Mouse (Mus musculus): ENCODE measurements around the gene Urb2.
"Not testable (repeated sequence)": the region's sequence is repeated elsewhere in the genome, so short reads cannot be mapped to it uniquely, and the experiment has no call there.

Gene Urb2

GRCm38 (mm10) chr8:124014299-124014698 lies 7.0 kb upstream of the Urb2 start:
- DNase-seq (ENCODE audit: extremely low read depth, low read depth) = not testable (repeated sequence)

- no peak for DNase-seq (ENCODE audit: extremely low read depth, low read depth)
Measured at GRCm38 (mm10) chr8:124014751-124015150, 6.6 kb upstream of the Urb2 start.

GRCm38 (mm10) chr8:124019782-124020181 lies 1.5 kb upstream of the Urb2 start:
- peak; percentile 63 for DNase-seq (ENCODE audit: extremely low read depth, low read depth)

- DNase-seq (ENCODE audit: extremely low read depth, low read depth) = no peak
Measured at GRCm38 (mm10) chr8:124020439-124021236, 670 bp upstream of the Urb2 start.

- DNase-seq (ENCODE audit: extremely low read depth, low read depth) = not testable (repeated sequence)
Measured at GRCm38 (mm10) chr8:124026265-124026664, 5.0 kb downstream of the Urb2 start.

- no peak for DNase-seq (ENCODE audit: extremely low read depth, low read depth)
Measured at GRCm38 (mm10) chr8:124027831-124028230, 6.5 kb downstream of the Urb2 start.

GRCm38 (mm10) chr8:124033400-124033799 lies 12.1 kb downstream of the Urb2 start:
- DNase-seq (ENCODE audit: extremely low read depth, low read depth) = no peak

GRCm38 (mm10) chr8:124038121-124038520 lies 16.8 kb downstream of the Urb2 start:
- DNase-seq (ENCODE audit: extremely low read depth, low read depth) = no peak

GRCm38 (mm10) chr8:124039351-124039750 lies 18.0 kb downstream of the Urb2 start:
- DNase-seq (ENCODE audit: extremely low read depth, low read depth) = no peak

GRCm38 (mm10) chr8:124042201-124042600 lies 20.9 kb downstream of the Urb2 start:
- no peak for DNase-seq (ENCODE audit: extremely low read depth, low read depth)

GRCm38 (mm10) chr8:124044421-124044820 lies 23.1 kb downstream of the Urb2 start:
- DNase-seq (ENCODE audit: extremely low read depth, low read depth) = no peak

GRCm38 (mm10) chr8:124044931-124045330 lies 23.6 kb downstream of the Urb2 start:
- DNase-seq (ENCODE audit: extremely low read depth, low read depth) = no peak

GRCm38 (mm10) chr8:124045856-124046255 lies 24.5 kb downstream of the Urb2 start:
- DNase-seq (ENCODE audit: extremely low read depth, low read depth) = no peak

- DNase-seq (ENCODE audit: extremely low read depth, low read depth) = no peak
Measured at GRCm38 (mm10) chr8:124052110-124052509, 30.8 kb downstream of the Urb2 start.

GRCm38 (mm10) chr8:124052568-124052967 lies 31.3 kb downstream of the Urb2 start:
- DNase-seq (ENCODE audit: extremely low read depth, low read depth) = no peak

GRCm38 (mm10) chr8:124056832-124057655 lies 35.7 kb downstream of the Urb2 start:
- no peak for DNase-seq (ENCODE audit: extremely low read depth, low read depth)

GRCm38 (mm10) chr8:124066325-124067058 lies 45.2 kb downstream of the Urb2 start:
- no peak for DNase-seq (ENCODE audit: extremely low read depth, low read depth)

GRCm38 (mm10) chr8:124067059-124067750 lies 45.9 kb downstream of the Urb2 start:
- DNase-seq (ENCODE audit: extremely low read depth, low read depth) = no peak

GRCm38 (mm10) chr8:124070363-124071324 lies 49.3 kb downstream of the Urb2 start:
- no peak for DNase-seq (ENCODE audit: extremely low read depth, low read depth)

GRCm38 (mm10) chr8:124075977-124076376 lies 54.7 kb downstream of the Urb2 start:
- DNase-seq (ENCODE audit: extremely low read depth, low read depth) = no peak

All from MEL-GATA-1-ER (cell line).